Mouse (Mus musculus) A20 (cell line): ENCODE measurements at regions not wholly inside any gene's neighbourhood (a gene's known extent, or its start where the extent isn't known, plus 50 kb on each side); places are given as distances from the start of the nearest gene placed in this dataset.

Experiments used
- DNase-seq: peaks from one replicate; pipeline ENCODE4 v3.0.0-alpha.2; 2011; ENCODE audit warnings: low read depth, low spot score

GRCm38 (mm10) chr1:184298701-184299100 is 264.6 kb upstream of the 1700056E22Rik start:
- no peak for DNase-seq

DNA sequence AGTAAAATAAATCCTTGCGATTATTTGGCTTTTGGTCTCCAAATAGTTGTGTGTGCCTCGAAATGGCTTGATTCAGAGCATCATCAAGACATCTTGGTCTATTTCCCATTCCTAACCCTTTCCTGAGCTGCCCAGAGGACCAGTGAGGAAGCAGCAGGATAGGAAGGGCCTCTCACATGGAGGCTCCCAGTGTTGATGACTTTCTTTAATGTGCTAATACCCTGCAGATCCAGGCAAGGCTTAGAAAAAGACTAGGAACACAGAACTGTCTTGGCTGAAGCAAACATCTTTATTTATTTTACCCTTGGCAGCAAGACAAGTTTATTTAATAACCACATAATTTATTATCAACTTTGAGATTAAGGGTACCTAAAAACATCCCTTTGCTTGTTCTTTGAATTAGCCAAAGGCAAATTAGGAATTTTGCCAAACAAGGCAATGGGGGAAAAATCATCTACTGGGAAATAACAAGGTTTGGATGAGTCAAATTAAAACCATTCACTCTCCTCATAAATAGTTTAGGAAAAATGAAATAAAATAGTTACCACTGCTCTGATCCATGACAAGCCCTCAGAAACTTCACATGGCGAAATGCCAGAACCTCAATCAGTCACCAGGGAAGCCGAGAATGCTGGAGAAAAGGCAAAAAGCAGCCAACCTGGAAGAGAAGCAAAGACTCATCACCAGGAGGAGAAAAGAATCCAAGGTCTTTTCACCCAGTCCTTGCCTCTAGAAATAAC is 263.1 kb upstream of the 1700056E22Rik start:
- no peak for DNase-seq

DNA sequence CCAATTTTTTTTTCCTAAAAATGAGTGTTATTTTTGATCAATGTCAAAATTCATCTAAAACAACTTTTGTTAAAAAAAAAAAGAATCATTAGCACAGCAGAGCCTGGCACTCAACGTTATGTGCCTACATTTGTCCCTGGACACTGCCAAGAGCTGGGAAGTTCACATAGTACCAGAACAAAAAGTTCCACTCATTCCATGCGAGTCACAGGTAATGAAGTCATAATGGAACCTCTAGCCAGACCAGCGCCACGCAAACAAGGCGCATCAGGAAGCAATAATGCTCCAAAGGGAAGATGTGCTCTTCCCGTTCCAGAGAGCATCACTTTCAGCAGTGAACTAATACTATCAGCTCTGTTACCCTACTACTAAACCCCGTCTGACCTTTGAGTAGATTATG is 257.0 kb upstream of the 1700056E22Rik start:
- DNase-seq, result no peak

- DNase-seq, result no peak
These were observed 255.8 kb upstream of the 1700056E22Rik start for GRCm38 (mm10) chr1:184289733-184290416.

- DNase-seq, result no peak
These were observed 247.7 kb upstream of the 1700056E22Rik start for GRCm38 (mm10) chr1:184281768-184282167.

GRCm38 (mm10) chr1:184279263-184279662 is 245.2 kb upstream of the 1700056E22Rik start:
- no peak for DNase-seq

- DNase-seq, result no peak
These were observed 242.9 kb upstream of the 1700056E22Rik start for GRCm38 (mm10) chr1:184277001-184277400.

DNA sequence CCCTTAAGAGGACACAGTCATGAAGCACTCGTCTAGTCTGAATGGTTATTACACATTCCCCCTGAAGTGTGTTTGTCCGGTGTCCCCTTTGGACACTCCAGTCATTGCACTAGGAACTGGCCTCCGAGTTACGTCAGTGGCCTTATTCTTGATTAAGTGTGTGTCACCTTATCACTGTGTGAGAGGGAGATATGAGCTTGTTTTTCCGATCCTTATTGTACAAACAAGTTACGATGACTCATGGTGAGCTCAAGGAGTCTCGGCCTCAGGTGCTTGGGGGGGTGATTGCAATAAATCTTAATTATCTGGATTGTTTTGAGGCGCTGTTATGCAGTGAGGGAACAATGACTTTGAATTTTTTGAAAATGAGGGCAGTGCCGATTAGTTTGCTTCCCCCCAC is 241.8 kb upstream of the 1700056E22Rik start:
- DNase-seq, result no peak

DNA sequence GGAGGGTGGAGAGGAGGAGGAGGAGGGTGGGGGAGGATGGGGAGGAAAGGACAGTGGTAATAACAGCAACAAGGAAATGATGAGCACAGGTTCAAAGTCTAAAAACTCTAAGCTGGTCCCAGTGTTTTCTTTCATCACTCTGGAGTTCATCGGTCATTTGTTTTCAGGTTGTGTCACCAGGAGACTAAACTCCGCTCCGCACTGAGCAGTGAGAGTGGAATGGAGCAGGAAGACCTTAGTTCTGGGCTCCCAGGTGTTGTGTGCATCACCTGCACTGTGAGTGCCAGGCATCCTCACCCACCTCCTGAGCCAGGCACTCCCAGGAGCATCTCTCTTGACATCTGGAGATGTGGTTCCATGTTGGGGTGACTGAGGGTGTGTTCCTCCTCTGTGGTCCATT is 241.3 kb upstream of the 1700056E22Rik start:
- no peak for DNase-seq

DNA sequence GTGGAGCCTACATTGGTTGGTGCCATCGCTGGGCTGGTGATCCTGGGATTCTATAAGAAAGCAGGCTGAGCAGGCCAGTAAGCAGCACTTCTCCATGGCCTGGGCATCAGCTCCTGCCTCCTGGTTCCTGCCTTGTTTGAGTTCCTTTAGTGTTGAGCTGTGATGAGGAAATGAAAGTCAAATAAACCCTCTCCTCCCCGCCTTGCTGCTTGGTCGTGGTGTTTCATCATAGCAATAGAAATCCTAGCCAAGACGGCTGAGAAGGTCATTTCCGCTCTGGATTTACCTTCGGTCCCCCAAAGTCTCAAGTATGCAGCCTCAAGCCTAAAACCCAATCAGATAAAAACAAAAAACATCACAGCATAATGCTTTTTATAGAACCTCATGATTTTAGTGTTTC is 240.6 kb upstream of the 1700056E22Rik start:
- no peak for DNase-seq

GRCm38 (mm10) chr1:184273722-184274121 is 239.6 kb upstream of the 1700056E22Rik start:
- DNase-seq, result no peak

- DNase-seq, result no peak
These were observed 237.2 kb upstream of the 1700056E22Rik start for GRCm38 (mm10) chr1:184271254-184271653.

- DNase-seq, result peak; percentile 60
These were observed 231.9 kb upstream of the 1700056E22Rik start for GRCm38 (mm10) chr1:184266051-184266450.

GRCm38 (mm10) chr1:184262975-184263374 is 228.9 kb upstream of the 1700056E22Rik start:
- DNase-seq, result peak; percentile 47

GRCm38 (mm10) chr1:184261385-184261727 is 227.3 kb upstream of the 1700056E22Rik start:
- no peak for DNase-seq

GRCm38 (mm10) chr1:184260722-184261384 is 226.8 kb upstream of the 1700056E22Rik start:
- DNase-seq, result peak; percentile 84

DNA sequence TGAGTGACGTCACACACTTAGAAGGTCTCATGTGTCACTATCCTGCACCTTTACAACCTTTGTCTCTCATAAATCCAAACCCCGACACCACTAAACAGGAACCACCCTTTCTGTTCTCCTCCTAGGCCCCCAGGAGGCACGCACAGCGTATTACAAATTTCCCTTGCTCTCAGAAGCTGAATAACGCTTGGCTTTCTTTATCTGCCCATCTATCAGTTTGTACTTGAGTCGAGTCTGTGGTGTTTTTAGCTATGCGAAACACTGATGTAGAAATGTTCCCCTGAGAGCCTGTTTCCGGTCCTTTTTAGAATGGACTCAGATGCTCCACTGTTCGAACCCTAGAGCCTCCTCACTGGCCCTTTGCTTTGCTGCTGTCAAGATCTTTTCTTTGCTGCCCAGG is 225.8 kb upstream of the 1700056E22Rik start:
- no peak for DNase-seq

DNA sequence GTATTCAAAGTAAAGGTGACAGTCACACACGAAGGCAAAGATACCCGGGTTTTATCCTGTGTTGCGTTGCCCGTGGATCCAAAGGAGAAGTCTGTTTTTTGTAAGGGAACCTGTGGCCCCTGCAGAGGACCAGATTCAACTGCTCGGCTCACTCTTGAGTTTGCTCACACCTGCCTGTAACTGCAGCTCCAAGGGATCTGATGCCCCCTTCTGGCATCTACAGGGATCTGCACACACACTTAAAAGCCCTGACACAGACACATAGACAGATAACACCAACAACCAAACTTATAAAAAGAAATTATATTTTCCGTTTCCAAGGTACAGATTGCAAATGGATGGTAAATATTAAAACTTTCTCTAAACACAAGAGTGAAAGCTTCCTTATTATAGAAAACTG is 223.3 kb upstream of the 1700056E22Rik start:
- peak; percentile 26 for DNase-seq

GRCm38 (mm10) chr1:184254951-184255350 is 220.8 kb upstream of the 1700056E22Rik start:
- DNase-seq, result no peak

DNA sequence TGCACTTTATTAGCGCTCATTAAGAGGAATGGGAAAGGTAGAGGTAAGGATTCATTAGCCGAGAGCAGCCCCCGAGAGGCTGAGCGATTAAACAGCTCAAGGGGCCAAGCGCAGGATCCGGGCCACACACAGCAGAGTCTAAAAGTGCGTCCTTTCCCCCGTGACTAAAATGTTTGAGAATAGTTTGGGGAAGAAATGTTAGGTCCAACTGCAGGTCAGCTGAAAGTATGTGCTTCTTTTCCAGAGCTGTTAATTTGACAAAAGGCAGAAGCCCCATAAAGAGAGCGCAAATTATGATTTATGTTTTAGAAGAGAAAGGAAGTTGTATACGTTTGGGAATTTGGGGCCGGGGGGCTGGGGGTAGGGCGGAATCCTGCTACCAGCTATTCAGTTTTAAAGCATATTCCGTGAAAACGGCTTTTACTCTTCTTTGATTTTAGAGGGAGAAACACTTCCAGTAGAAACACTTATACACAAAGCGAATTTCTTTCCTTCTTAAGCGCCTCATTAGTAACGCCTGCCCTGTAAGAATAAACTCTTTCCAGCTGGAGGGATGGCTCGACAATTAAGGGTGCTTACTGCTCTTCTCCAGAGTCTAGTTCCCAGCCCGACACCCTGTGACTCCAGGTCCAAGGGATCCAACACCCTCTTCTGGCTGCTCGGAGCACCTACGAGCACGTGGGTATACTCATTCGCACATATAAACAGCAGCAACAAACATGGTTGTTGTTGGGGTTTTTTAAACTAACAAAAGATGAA is 210.8 kb upstream of the 1700056E22Rik start:
- no peak for DNase-seq

DNA sequence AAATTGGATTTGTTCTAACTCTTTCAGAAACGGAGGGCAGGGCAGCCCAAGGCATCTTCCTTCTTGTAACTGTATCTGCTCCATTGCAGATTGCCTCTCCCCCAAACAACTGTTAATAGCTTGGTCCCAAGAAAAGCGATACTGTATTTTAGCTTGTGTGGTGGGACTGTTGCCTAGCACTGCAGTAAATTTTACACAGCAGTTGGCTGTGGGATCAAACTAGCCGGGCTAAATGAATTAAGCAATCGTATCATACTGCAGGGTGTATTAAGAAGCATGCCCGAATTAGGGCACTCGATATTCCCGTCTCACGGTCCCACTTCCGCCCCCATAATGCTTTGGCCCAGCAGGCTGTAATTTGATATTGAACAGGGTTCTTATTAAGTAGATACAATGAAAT is 210.2 kb upstream of the 1700056E22Rik start:
- no peak for DNase-seq

DNA sequence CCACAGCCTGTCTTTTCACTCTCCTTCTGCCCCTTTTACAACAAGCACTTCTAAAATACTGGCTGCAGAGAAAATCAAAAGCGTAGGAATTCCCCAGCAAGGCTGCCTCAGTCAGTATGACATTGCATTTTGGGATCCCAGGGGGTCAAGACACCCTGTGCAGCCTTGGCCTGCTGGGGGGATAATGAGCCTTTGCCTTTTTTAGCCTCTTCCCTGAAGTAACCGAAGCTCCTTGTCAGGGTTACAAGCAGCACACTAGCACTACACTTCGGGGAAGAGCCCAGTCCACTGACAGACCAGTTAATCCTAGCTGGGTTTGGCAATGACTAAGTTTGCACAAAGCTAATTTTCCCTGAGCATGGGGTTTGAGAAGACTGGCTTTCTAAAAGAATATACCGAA is 207.7 kb upstream of the 1700056E22Rik start:
- DNase-seq, result no peak
